Mouse (Mus musculus) brain, embryonic 18.5 days (tissue): Measurements from ENCODE around the gene Olfr1393.
"Not testable (repeated sequence)": the region's sequence is repeated elsewhere in the genome, so short reads cannot be mapped to it uniquely, and the experiment has no call there.

Experiments
- DNase-seq: peaks from one replicate; pipeline ENCODE4 v3.0.0-alpha.2; 2012; ENCODE audit warnings: low read depth, low spot score

The Olfr1393 gene

GRCm38 (mm10) chr11:49250422-49251379, 27.4 kb upstream of the Olfr1393 start:
- DNase-seq = no peak

DNA sequence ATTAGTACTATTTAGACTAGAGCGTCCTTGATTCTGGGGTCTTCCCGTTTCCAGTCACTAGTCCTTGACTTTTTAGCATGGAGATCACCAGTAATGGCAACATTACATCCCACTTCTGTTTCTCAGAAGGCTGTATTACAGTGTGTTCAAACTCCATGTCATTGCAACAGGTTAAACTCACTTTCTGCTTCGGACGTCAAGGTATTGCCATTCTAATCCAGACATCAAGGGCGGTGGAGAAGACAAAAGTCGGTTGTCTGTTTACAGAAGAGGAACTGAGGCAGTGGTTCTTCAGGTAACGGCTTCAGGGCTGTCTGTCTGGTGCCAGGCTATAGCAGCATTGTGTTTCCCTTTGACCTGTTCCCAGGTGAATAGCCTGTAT, 26.7 kb upstream of the Olfr1393 start:
- no peak for DNase-seq

GRCm38 (mm10) chr11:49252048-49252447, 26.1 kb upstream of the Olfr1393 start:
- DNase-seq = no peak

DNA sequence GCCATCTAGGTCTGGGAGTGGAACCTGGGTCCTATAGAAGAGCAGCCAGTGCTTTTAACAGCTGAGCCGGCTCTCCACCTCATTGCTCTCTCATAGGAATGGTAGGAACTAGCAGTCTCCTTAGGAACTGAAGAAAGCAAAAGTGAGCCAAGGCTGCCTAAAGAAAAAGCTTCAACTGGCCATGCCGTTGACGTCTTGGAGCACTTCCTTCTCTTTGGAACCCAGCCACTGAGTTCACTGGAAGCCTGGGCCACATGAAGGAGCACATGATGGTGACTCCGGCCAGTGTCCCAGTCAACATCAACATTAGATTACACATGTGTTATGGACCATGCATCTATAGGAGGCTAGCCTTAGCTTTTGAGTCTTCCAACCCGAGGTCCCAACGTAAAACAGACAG, 25.1 kb upstream of the Olfr1393 start:
- DNase-seq = no peak

DNA sequence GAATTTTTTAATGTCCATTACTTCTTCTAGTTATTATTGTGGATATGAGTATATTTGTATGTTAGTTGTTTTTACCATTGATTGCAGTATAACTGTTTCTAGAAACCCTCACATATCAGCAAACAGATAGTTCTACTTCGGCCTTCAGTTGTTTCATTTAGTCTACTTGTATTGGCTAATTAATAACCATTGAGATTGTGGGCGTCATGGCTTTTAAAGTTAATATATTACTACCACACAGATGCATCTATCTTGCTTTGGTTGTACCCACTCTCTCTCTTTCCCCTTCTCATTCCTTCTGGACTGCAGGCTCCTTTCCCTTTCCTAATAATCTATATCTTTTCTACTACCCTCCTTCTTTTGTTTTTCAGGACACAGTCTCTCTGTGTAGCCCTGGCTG, 18.8 kb upstream of the Olfr1393 start:
- no peak for DNase-seq

DNA sequence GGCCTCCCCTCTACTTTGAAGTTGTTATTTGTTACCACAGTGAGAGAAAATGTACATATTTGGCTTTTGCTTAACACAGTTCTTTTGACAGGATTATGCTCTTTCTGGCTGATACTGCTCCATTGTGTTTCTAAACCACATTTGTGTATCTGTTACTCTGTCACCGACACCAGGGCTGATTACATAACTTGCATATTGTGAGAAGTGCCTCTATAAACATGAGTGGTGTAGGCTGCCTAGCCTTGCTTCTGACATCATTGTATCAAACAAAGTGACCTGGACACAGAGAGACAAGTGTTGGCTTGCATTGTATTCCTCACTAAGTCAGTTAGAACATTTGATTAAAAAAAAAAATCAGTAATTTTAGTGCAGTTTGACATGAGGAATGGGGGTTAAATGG, 18.3 kb upstream of the Olfr1393 start:
- DNase-seq = no peak

GRCm38 (mm10) chr11:49260598-49261312, 17.3 kb upstream of the Olfr1393 start:
- no peak for DNase-seq

DNA sequence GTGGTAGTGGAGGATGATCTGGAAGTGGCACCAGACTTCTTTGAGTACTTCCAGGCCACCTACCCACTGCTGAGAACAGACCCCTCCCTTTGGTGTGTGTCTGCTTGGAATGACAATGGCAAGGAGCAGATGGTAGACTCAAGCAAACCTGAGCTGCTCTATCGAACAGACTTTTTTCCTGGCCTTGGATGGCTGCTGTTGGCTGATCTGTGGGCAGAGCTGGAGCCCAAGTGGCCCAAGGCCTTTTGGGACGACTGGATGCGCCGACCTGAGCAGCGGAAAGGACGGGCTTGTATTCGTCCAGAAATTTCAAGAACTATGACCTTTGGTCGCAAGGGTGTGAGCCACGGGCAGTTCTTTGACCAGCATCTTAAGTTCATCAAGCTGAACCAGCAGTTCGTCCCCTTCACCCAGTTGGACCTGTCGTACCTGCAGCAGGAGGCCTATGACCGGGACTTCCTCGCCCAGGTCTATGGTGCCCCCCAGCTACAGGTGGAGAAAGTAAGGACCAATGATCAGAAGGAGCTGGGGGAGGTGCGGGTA, 16.7 kb upstream of the Olfr1393 start:
- no peak for DNase-seq

DNA sequence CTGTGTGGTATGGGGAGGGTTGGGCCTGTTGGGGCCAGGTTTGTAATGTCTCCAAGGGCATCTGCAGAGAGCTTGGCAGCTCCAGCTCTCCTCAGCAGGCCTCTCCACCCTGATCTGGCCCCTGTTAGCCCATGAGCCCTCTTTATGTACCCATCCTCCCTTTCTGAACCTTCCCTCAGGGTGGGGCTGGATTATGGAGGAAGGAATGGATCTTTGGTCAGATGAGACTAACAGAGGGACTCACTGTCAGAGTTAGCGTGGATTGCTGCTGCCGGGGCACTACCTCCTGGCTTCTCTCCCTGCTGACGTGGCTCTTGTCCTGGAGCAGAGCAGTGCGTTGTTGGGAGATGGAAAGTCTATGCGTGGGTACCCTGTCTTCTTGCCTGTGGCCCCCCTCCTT, 15.8 kb upstream of the Olfr1393 start:
- DNase-seq = no peak

GRCm38 (mm10) chr11:49263149-49263548, 15.0 kb upstream of the Olfr1393 start:
- DNase-seq = no peak

DNA sequence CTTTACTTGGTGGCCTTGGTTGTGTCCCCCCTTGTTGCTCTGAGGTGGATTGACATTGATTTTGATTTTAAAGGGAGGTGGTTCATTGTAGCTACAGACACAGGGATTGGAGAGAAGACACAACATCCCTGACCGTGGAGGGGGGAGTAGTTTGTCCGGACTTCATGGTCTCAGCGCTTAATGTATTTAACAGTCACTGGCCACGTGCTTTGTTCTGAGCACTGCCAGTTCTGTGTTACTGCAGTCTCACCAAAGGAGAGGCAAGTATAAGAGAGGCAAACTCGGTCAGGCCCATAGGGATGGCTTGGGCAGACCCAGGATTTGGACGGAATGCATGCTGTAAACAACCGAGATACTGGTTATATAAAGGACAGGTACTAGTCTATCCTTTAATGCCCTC, 14.0 kb upstream of the Olfr1393 start:
- no peak for DNase-seq

- DNase-seq = no peak
Measured at GRCm38 (mm10) chr11:49264622-49265021, 13.5 kb upstream of the Olfr1393 start.

GRCm38 (mm10) chr11:49265101-49265500, 13.0 kb upstream of the Olfr1393 start:
- no peak for DNase-seq

DNA sequence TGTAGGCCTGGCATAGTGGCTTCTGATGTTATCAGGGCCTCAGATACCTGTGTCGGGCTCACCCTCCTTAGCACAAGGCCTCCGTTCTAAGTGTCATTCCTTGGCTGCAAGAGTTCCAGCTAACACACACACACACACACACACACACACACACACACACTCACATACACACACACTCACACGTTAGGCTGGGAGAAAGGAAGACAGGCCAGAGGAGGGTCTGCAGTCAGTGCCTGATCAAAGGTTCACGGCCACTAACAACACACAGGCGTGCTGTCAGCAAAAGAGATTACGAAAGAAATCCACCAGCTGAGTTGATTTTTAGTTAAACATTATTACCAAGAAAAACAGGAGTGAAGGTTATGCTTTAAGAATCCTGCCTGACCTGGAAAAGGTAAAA, 11.4 kb upstream of the Olfr1393 start:
- no peak for DNase-seq

GRCm38 (mm10) chr11:49267316-49267715, 10.8 kb upstream of the Olfr1393 start:
- DNase-seq = no peak

GRCm38 (mm10) chr11:49267970-49268579, 10.0 kb upstream of the Olfr1393 start:
- DNase-seq = no peak

DNA sequence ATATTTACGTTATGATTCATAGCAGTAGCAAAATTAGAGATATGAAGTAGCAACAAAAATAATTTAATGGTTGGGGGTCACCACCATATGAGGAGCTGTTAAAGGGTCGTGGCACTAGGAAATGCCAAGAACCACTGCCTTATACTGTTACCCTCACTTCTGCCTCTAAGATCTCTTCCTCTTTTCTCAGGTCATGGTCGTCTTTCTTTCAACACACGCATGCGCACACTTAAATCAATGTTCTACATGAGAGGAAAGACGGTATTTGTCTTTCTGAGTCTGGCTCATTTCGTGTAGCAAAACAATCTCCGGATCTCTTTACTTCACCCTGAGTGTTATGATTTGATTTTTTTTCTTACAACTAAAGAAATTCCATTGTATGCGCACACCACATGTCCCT, 8.3 kb upstream of the Olfr1393 start:
- DNase-seq = no peak

- no peak for DNase-seq
Measured at GRCm38 (mm10) chr11:49270368-49270767, 7.7 kb upstream of the Olfr1393 start.

DNA sequence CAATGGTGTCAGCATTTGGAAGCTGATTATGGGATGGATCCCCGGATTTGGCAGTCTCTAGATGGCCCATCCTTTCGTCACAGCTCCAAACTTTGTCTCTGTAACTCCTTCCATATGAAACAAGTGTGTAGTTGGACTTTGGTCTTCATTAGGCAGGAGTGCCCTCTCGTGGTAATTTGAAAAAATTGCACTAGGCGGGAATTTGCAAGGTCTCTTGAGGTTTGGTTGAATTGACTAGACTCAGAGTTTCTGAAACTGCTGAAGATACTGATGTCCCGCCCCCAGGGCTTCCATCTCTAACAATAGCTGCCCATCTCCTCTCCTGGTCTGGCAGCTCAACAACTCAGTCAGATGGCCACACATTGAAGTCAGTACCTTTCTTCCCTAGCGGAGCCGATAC, 6.8 kb upstream of the Olfr1393 start:
- no peak for DNase-seq

DNA sequence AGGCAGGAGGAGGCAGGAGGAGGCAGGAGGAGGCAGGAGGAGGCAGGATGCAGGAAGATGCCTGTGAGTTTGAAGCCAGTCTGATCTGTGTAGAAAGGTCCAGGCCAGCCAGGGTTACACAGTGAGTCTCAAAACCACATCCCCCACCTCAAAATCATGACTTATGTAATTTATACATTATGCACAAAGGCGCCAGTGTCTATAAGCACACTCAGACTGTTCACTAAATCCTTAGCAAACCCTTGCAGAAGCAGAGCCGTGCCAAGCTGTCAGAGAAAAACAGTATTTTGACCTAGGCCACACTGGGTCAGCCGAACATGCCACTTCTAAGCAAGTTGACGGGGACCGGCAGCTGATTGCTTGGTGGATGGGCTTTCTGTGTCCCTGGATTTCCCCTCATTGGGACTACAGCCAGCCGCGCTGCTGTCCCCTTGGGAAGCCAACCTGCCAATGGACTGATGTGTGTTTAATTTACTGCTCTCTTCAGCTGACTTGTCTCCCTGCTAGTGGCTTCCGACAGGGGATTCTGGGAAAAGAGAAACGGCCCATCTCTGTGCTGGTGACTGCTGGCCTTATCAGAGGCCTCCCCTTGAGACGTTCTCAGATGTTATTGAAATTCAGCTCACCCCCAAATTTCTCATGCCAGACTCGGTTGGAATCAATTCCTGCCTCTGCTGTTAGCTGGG, 4.1 kb upstream of the Olfr1393 start:
- DNase-seq = no peak

GRCm38 (mm10) chr11:49284982-49285381, 6.9 kb downstream of the Olfr1393 start, which contains the start of gene Olfr1392:
Olfr1392 (plus strand) TSS chr11:49285282.
- not testable (repeated sequence) for DNase-seq
